Mouse (Mus musculus) E14TG2a.4 (cell line): ENCODE measurements around the gene Aoc1.

Source experiments
- CTCF ChIP-seq: conservative IDR thresholded peaks from 2 replicates; pipeline ENCODE4 v1.5.1; 2014; ENCODE audit warnings: low read length
- NANOG ChIP-seq: IDR thresholded peaks from 2 replicates; pipeline ENCODE4 v1.6.1; 2014; ENCODE audit warnings: borderline replicate concordance, low read length, mixed read lengths
- POU5F1 ChIP-seq: IDR thresholded peaks from 2 replicates; pipeline ENCODE4 v1.6.1; 2014; ENCODE audit warnings: low read length, borderline replicate concordance

DNA sequence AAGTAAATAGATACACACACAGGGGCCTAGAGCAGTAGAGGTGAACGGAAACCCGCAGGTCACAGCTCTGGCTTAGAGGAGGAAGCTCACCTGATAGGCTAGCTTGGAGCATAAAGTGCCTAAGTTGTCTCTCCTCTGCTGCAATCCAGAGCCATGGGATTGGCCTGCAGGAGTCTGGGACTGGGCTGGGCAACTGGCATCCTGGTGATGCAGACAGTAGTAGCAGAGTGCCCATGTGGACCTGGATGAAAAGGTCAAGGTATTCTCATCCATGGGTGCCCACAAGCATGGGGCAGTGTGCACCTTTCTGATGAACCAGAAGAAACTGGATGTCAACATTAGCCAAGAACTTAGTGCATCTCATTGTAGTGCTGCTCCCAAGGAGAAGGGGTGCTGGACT is 40.9 kb downstream of the Aoc1 start:
- TF ChIP-seq CTCF, result no peak
- TF ChIP-seq NANOG, result no peak
- TF ChIP-seq POU5F1, result no peak
